Mouse (Mus musculus) left cerebral cortex, postnatal 36 days (tissue): ENCODE data around the gene Osbpl5. TPM values are rescaled to one million over a fixed set of nuclear protein-coding genes. Genes with fewer than 3 reads are reported as not detected.

ENCODE experiments used
- DNase-seq, 2 experiments: peaks; one replicate each; pipeline ENCODE4 v3.0.0; 2021 to 2022; ENCODE audit warnings: low spot score in 2 of 2, mixed read lengths in 1 of 2
- intact Hi-C: fragments of 180-260 bp; cut with DNase I; formaldehyde crosslinking; loops from one replicate; pipeline ENCODE4 v1.15.1; 2025
- total RNA-seq, 2 experiments: library from RNA; stranded (reverse); gene quantifications; 2 replicates each; pipeline ENCODE4 v1.2.3; 2021

Osbpl5 gene
- total RNA-seq, 2 experiments from 2014 or later = 31.3 to 43.6 TPM

DNA sequence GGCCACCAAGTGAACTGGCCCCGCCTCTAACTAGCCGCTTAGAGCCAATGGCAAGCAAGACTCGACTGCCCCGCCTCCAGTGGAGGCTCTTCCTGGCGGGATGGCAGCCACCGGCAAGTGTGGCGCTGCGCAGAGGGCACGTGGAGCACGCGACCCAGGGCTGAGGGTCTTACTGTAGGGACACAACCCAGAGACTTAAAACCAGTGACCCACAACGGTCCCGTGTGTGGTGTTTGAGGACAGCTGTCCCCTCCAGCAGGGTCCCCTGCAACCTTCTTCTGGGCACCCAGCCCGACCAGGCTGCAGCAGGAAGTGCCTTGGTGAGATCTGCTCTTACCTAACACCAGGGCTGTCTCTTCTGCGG, 224 bp upstream of the Osbpl5 start:
- DNase-seq = peak; percentile 64 to 68
- intact Hi-C loops = loop anchor here (10.0 kb wide), 1 partner anchor 272 kb away; no protein-coding TSS in a partner anchor

DNA sequence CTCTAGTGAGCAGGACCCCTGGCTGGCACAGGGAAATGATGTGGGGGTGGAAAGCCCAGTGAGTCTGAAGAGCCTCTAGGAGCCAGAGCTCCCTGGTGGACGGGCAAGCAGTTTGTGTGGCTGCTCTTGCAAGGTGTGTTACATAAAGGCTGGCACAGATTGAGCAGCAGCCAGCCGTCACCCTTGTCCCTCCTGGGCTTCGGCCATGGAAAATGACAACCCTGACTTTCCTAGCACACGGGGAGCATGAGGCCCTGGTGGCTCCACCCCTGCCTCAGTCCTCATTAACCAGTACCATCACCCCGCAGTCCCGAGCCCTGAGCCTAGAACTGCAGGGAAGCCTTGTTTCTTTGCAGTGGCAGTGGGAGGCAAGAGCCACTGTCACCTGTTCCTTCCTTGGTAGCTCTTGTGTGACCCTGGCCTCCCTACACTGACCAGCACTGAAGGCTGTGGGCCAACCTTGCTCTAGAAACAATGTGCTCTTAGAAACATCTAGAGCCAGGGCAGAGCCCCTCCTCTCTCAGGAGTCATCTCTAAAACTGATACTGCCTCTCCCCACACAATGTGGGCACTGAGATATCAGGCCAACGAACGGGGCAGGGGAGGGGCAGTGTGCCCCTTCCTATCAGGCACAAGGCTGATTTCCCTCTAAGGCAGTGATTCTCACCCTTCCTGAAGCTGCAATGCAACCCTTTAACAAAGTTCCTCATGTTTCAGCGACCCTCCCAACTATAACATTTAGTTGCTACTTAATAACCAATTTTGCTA, 1.2 kb downstream of the Osbpl5 start:
- DNase-seq = no peak
- intact Hi-C loops = loop anchor here (10.0 kb wide), 1 partner anchor 271 kb away; no protein-coding TSS in a partner anchor

DNA sequence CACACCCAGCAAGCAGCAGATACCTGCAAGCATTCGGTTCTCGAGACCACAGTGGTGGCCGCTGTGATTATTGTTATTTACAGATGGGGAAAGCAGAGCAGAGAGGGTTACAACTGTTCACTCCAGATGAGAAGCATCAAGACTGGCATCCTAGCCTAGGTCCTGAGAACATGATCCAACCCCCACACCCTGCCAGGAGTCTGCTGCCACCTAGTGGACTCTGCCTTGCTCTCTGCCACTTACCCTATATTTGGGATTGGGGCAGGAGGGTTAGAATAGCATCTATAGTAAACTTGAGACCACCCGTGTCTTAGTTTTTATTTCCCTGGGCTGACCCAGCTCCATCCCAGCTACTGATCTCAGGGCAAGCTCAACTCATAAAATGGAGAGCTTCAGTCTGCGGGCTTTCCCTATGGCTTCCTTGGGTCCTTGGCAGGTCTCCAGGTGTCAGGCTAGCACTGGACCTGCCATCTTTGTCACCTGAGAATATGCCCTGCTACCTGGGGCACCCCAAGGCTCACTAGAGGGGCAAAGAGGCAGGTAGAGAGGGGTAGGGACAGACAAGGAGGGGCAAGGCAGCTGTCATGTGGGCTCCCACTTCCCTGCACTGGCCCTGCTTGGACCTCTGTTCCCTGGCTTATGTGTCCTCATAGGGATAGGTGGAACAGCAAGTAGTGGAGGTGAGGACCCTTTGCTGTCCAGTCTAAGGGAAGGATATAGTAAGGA, 2.6 kb downstream of the Osbpl5 start:
- intact Hi-C loops = loop anchor here (10.0 kb wide), 1 partner anchor 269 kb away; no protein-coding TSS in a partner anchor
- DNase-seq = peak in 1 of 2 experiments; percentile 41

DNA sequence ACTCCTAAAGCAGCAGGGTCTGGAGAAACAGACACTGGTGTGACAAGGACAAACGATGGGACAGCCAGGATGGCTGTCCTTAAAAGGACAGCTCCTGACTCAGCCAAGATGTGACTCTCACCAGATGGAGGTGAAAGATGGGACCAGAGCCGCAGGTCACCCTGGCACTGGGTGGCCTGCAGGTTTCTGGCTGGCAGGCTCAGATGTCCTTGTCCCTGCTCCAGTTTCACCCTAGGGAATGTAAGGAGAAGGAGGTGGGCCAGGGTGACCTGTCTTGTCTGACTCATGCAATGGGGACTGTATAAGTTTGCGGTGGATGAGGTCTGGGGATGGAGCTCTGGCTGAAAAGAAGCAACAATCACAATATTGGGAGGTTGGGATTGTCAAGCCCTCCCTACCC, 4.2 kb downstream of the Osbpl5 start:
- no peak for DNase-seq
- intact Hi-C loops = loop anchor here (10.0 kb wide), 1 partner anchor 268 kb away; no protein-coding TSS in a partner anchor

DNA sequence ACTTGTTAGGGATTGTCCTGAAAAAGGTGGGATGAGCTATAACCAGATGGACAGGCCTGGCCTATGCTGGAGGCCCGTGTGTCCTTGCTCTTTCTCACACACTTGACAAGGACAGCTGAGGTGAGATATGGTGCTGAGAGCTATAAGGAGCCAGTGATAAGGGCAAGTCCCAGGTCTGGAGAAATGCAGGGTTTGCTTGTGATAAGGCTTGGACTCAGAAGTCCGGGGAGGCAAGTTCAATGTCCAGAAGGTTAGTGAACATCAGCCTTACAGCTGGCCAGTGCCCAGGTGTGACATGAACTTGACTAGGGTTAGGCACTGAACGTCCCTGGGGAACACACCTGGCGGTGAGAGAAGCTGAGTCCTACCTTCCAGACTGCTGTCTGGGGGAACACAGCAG, 4.7 kb downstream of the Osbpl5 start:
- intact Hi-C loops = loop anchor here (10.0 kb wide), 1 partner anchor 267 kb away; no protein-coding TSS in a partner anchor
- DNase-seq = no peak

DNA sequence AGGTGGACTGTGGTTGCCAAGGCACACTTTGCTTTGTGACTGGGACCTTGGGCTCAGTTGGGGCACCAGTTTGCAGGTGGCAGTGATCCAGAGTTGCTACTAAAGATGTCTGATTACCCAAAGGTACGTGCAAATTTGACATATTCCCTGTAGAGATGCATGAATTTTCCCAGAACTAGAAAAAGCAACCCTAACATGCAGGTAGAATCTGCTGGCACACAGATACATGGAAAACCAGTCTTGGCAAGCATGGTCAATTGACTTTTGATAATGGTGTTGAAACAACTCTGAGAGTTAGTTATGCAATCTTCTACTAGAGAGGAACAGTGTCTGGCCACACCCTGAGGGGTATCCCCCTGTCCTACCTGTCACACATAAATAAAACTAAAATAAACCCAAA, 5.4 kb downstream of the Osbpl5 start:
- intact Hi-C loops = loop anchor here (10.0 kb wide), 1 partner anchor 267 kb away; no protein-coding TSS in a partner anchor
- DNase-seq = no peak

DNA sequence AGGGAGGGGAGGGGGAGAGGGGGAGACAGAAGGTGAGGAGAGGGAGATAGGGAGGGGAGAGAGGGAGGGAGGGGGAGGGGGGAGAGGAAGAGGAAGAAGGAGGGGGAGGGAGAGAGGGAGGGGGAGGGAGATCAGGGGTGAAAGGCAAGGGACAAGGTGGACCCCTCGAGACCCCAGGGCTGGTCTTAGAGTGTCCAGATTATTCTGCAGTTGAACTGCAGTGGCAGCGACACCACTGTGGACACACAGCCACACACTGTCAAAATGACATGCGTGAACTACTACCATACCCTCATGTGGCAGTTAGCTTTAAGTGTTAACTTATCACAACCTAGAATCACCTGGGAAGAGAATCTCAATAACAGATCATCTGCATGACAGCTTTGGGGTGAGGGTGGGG, 7.7 kb downstream of the Osbpl5 start:
- DNase-seq = no peak
- intact Hi-C loops = loop anchor here (5.0 kb wide), 1 partner anchor 167 kb away; no protein-coding TSS in a partner anchor

DNA sequence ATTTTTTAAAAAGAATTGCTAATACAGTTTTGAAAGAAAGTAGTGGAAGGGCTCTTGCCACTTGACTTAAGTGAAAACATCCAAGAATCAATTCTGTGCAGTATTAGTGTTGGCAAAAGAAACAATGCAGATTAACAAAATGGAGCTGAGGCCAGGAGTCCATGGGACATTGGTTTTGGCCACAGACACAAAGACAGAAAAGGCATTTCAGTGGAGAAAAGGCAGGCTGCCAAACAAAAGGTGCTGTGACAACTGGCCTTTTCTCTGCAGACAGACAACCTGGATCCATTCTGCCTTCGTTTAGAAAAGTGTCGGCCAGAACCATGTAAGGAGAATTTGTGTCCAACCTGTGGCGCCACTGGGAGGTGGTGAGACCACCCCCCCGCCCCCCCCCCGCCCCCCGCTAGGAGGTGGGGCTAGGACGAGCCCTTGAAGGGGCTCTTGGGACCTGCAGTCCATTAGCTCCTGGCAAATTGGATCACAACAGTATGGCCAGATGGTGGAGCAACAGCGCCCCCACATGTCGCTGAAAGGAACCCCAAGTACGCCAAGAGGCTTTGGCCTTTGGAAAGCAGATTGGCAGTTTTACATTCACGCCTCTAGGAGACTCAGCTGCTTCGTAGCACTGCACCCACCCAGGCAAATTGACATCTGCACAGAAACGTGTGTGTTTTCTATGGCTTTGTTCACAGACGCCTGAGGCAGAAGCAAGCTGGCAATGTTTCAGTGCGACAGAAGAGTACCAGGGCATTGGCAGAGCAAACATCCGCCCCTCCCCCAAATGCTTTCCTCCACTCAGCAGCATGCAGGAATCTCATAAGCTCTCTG, 8.5 kb downstream of the Osbpl5 start:
- DNase-seq = peak; percentile 86 to 89
- intact Hi-C loops = loop anchor here (1.0 to 5.0 kb wide), 2 partner anchors 42 to 166 kb away; no protein-coding TSS in a partner anchor

DNA sequence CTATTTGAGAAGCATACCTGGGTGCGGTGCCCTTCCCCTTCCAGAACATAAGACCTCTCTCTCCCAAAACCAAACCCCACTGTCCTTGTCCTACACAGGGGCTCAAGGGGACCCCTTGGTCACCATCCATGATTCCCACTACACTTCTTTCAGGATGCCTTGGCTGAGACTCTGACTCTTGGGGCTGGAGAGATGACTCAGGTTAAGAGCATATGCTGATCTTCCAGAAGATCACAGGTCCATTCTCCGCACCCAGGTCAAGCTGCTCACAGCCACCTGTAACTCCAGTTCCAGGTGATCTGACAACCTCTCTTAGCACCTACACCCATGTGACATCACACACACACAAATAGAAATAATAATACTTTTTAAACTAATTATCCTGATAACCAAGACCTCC, 16.1 kb downstream of the Osbpl5 start:
- no peak for DNase-seq
- intact Hi-C loops = no loop called here

DNA sequence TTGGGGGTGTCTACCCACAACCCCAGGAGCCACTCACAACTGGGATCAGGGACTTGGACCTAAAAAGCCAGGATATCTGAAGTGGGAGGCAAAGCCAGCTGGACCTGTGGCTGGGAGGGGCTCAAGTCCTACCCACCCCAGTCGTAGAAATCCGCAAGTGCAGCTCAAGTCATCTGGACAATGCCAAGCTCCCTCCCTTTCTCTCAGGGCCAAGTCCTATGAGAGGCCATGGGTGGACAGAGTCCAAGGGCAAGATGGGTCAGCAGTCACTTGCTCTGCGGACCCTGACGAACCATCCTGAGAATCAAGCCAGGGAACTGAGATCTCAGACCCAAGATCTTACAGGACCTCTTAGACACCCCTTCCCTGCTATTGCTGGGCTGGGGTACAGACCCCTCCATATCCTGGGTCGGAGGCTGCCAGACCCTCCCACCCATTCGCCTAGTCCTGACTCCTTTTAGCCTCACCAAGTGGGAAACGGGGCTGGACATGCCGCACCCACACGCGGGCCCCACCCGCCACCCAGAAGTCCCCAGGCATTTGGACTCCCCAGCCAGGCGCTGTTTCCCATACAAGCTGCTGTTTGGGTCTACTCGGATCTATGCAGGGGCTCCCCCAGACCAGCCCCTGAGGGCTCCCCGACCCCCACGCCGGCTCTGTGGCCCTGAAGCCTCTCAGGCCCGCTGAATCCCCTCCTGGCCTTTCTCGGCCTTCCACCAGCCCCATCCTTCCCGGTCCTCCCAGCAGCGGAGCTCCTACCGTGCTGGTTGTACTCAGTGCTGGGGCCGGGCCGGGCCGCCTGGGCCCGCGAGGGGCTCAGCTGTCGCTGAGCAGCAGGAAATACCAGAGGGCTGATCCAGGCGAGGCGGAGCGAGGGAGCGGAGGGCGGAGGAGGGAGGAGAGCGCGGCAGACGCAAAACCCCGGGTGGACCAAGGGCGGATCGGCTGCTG, 17.0 kb downstream of the Osbpl5 start:
- DNase-seq = peak; percentile 78 to 81
- intact Hi-C loops = no loop called here

DNA sequence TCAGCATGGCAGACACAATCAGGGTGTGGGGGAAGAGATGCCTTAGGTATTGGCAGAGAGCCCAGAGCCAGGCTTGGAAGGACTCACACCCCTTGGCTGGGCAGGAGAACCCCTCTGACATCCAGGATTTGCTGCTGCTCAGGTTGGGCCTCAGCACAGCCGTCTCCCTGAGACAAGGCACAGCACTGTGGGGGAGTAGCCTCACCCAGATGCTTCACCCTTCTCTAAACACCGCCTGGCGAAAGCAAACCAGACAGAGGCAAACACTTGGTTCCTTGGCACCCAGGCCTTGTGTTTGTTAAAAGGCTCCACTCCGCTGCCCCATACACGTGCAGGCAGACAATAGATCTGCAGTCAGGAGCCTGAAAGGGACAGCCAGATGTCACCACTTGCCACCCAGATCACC, 18.2 kb downstream of the Osbpl5 start:
- DNase-seq = peak in 1 of 2 experiments; percentile 24
- intact Hi-C loops = no loop called here

DNA sequence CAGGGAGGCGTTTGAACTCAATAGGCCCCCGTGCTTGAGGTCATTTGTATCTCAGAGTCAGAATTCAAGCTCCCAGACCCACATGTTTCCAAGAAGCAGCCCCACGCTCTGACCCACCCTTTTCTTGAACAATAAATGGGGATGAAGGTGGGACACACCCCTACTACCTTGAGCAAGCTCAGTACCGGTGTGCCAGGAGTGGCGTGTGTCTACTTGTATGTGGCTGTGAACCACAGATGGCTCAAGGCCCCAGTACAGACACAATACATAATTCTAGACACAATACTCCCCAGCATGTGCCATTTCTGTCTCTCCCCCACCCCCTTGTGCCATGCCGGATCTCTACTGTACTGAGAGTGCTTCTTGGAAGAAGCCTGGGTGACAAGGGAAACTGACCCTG, 18.6 kb downstream of the Osbpl5 start:
- DNase-seq = no peak
- intact Hi-C loops = no loop called here

DNA sequence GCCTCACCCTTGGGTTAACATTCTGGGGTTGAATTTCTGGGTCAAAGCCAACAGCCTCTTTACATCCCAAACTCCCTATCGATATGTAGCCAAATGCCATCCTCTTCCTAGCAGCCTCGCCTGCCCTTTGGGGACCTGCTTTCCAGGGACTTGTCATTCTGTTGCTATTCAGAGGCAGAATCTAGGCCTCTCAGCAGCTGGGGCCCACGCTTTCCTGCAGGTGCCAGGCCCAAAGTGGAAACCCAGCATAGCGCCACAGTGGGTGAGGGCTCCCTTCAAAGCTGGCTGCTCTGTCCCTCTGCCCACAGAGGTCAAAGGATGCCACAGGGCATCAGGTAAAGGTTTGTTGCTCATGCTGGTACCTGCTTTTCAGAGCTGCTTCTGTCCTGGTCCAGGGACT, 23.0 kb downstream of the Osbpl5 start:
- intact Hi-C loops = no loop called here
- DNase-seq = peak in 1 of 2 experiments; percentile 42

DNA sequence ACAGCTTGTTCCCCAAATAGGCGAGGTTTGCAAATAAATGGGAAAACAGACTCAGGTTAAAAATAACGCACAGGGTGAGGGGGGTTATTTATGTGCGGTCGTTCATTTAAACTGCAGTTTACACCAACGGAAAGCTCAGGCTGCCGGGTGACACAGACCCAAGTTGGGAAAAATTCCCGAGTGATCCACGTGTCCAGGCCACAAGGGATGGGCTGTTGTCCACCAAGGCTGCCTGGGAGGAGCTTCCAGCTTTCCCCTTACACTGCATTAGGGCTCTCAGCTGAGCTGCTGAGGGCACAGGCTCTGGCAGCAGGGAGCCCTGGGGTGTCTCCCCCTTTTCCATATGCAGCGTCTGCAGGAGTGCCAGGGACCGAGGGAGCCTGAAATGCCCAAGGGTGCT, 26.9 kb downstream of the Osbpl5 start:
- no peak for DNase-seq
- intact Hi-C loops = no loop called here

DNA sequence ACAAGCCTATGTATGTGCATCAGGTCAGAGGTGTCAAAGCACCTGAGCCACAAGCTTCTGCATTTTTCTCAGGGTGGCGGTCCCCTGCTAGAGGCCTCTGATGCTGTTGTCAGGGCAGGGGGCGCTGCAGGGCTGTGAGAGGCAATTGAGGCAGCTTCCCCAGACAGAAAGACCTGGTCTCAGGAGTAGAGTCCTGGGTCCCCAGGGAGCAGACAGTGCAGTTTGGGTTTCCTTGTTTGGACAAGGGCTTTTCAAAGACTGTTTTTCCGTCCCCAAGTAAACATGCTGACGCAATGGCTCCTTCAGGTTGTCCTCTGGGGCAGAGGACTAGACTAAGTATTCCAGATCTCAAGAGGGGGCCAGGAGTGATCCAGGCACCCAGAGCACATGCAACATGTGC, 30.4 kb downstream of the Osbpl5 start:
- no peak for DNase-seq
- intact Hi-C loops = no loop called here

DNA sequence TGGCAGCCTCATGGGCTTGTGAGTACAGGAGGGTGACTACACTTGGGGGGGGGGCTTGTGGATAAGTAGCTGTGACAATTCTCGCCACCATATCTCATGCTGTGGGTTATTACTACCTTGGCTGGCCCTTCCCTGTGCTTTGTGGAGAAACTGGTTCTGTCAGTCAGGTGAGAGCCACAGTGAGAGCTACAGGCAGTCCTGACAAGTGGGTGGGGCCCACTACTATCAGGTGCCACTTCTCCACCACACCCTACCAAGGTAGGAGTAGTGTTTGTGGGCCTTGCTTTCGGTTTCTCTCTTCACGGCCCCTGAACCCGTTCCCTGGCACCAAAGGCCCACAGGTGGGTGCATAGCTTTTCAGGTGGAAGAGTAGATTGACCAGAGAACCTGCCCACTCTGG, 32.9 kb downstream of the Osbpl5 start:
- intact Hi-C loops = no loop called here
- no peak for DNase-seq

DNA sequence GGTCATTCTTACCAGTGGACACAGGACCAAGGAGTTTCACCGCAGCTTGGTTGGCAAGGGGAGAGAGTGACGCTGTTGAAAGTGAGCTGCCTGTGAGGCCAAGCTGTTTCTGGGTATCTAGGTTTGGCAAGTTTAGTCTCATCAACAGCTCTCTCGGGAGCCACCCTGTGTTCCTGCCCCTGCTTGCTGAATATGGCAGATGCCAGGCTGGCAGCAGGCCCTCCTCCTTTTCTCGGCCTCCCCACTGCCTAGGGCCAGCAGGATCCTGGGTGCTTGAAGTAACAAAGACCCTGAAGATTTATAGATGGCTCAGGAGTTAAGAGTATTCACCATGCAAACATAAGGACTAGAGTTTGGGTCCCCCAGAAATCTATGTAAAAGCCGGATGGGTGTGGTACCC, 34.1 kb downstream of the Osbpl5 start:
- intact Hi-C loops = no loop called here

DNA sequence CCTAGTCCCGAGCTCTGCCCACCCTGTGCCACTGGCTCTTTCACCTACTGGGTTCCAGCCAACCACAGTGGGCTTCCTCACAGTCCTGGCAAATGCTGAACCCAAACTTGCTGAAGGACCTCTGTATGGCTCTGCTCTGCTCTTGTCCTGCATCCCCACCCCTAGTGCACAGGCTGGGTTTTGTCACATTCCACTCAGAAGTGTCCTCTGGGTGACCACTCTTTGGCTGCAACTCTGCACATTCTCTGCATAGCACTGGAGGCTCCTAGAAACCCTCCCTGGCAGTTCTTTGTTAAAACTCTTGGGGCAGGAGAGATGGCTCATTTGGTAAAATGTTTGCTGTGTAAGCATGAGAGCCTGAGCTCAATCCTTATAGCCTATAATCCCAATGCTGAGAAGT, 39.0 kb downstream of the Osbpl5 start:
- intact Hi-C loops = no loop called here
- DNase-seq = no peak

More for the DNA sequence above, 34.1 kb downstream of the Osbpl5 start:
- peak in 1 of 2 experiments; percentile 24 for DNase-seq

DNA sequence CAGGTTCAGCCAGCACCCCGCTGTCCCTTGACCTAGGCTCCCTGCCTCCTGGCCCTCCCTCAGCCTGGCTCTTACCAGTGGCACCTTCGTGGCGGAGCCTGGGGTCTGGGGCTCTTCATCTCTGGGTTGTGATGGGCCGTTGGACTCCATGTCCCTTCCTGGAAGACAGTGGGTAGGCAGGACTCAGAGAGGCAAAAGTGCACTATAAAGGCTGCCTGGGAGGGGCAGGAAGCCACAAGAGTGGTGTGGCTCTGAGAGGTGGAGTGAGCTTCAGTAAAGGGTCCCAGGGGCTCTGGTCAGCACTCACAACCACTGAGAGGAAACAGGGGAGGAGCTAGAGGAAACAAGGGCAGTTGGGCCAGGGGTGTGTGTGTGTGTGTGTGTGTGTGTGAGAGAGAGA, 43.4 kb downstream of the Osbpl5 start:
- intact Hi-C loops = no loop called here
- DNase-seq = no peak
